Mouse (Mus musculus): Measurements from ENCODE around the gene Mocs1. TPM values are rescaled to one million over a fixed set of nuclear protein-coding genes. Genes with fewer than 3 reads are reported as not detected.
"Not testable (repeated sequence)": the region's sequence is repeated elsewhere in the genome, so short reads cannot be mapped to it uniquely, and the experiment has no call there.

The Mocs1 gene
- total RNA-seq, 1 experiment from 2014 or later, result 16.8 TPM

GRCm38 (mm10) chr17:49428751-49429415, 721 bp downstream of the Mocs1 start:
- ATAC-seq (replicated peaks in 1 of 2; ENCODE audit: insufficient read depth in 1 of 2, low FRiP score in 2 of 2, low TSS enrichment in 1 of 2, low read depth in 1 of 2, poor library complexity in 2 of 2, severe bottlenecking in 2 of 2), result peak in 1 of 2 experiments; percentile 6; a peak in 1 of 4 replicates

- ATAC-seq (replicated peaks in 1 of 2; ENCODE audit: insufficient read depth in 1 of 2, low FRiP score in 2 of 2, low TSS enrichment in 1 of 2, low read depth in 1 of 2, poor library complexity in 2 of 2, severe bottlenecking in 2 of 2), result no peak
These were observed 1.4 kb downstream of the Mocs1 start for GRCm38 (mm10) chr17:49429471-49430129.

- ATAC-seq (replicated peaks in 1 of 2; ENCODE audit: insufficient read depth in 1 of 2, low FRiP score in 2 of 2, low TSS enrichment in 1 of 2, low read depth in 1 of 2, poor library complexity in 2 of 2, severe bottlenecking in 2 of 2), result no peak
These were observed 2.0 kb downstream of the Mocs1 start for GRCm38 (mm10) chr17:49430136-49430535.

- ATAC-seq (replicated peaks in 1 of 2; ENCODE audit: insufficient read depth in 1 of 2, low FRiP score in 2 of 2, low TSS enrichment in 1 of 2, low read depth in 1 of 2, poor library complexity in 2 of 2, severe bottlenecking in 2 of 2), result no peak
These were observed 3.0 kb downstream of the Mocs1 start for GRCm38 (mm10) chr17:49431176-49431575.

GRCm38 (mm10) chr17:49432071-49432711, 4.0 kb downstream of the Mocs1 start:
- peak in 1 of 2 experiments; percentile 3; a peak in 1 of 4 replicates for ATAC-seq (replicated peaks in 1 of 2; ENCODE audit: insufficient read depth in 1 of 2, low FRiP score in 2 of 2, low TSS enrichment in 1 of 2, low read depth in 1 of 2, poor library complexity in 2 of 2, severe bottlenecking in 2 of 2)

GRCm38 (mm10) chr17:49433071-49433470, 4.9 kb downstream of the Mocs1 start:
- ATAC-seq (replicated peaks in 1 of 2; ENCODE audit: insufficient read depth in 1 of 2, low FRiP score in 2 of 2, low TSS enrichment in 1 of 2, low read depth in 1 of 2, poor library complexity in 2 of 2, severe bottlenecking in 2 of 2), result no peak

GRCm38 (mm10) chr17:49434236-49434635, 6.1 kb downstream of the Mocs1 start:
- ATAC-seq (replicated peaks in 1 of 2; ENCODE audit: insufficient read depth in 1 of 2, low FRiP score in 2 of 2, low TSS enrichment in 1 of 2, low read depth in 1 of 2, poor library complexity in 2 of 2, severe bottlenecking in 2 of 2), result no peak

- ATAC-seq (replicated peaks in 1 of 2; ENCODE audit: insufficient read depth in 1 of 2, low FRiP score in 2 of 2, low TSS enrichment in 1 of 2, low read depth in 1 of 2, poor library complexity in 2 of 2, severe bottlenecking in 2 of 2), result no peak
These were observed 6.9 kb downstream of the Mocs1 start for GRCm38 (mm10) chr17:49435081-49435480.

- no peak for ATAC-seq (replicated peaks in 1 of 2; ENCODE audit: insufficient read depth in 1 of 2, low FRiP score in 2 of 2, low TSS enrichment in 1 of 2, low read depth in 1 of 2, poor library complexity in 2 of 2, severe bottlenecking in 2 of 2)
These were observed 8.5 kb downstream of the Mocs1 start for GRCm38 (mm10) chr17:49436631-49437030.

- not testable (repeated sequence) for ATAC-seq (replicated peaks in 1 of 2; ENCODE audit: insufficient read depth in 1 of 2, low FRiP score in 2 of 2, low TSS enrichment in 1 of 2, low read depth in 1 of 2, poor library complexity in 2 of 2, severe bottlenecking in 2 of 2)
These were observed 9.1 kb downstream of the Mocs1 start for GRCm38 (mm10) chr17:49437306-49437705.

- ATAC-seq (replicated peaks in 1 of 2; ENCODE audit: insufficient read depth in 1 of 2, low FRiP score in 2 of 2, low TSS enrichment in 1 of 2, low read depth in 1 of 2, poor library complexity in 2 of 2, severe bottlenecking in 2 of 2), result peak in 1 of 2 experiments; percentile 58; a peak in 1 of 4 replicates
These were observed 10.8 kb downstream of the Mocs1 start for GRCm38 (mm10) chr17:49438822-49439574.

GRCm38 (mm10) chr17:49439706-49440105, 11.5 kb downstream of the Mocs1 start:
- no peak for ATAC-seq (replicated peaks in 1 of 2; ENCODE audit: insufficient read depth in 1 of 2, low FRiP score in 2 of 2, low TSS enrichment in 1 of 2, low read depth in 1 of 2, poor library complexity in 2 of 2, severe bottlenecking in 2 of 2)

- no peak for ATAC-seq (replicated peaks in 1 of 2; ENCODE audit: insufficient read depth in 1 of 2, low FRiP score in 2 of 2, low TSS enrichment in 1 of 2, low read depth in 1 of 2, poor library complexity in 2 of 2, severe bottlenecking in 2 of 2)
These were observed 12.4 kb downstream of the Mocs1 start for GRCm38 (mm10) chr17:49440331-49441130.

GRCm38 (mm10) chr17:49442841-49443240, 14.7 kb downstream of the Mocs1 start:
- not testable (repeated sequence) for ATAC-seq (replicated peaks in 1 of 2; ENCODE audit: insufficient read depth in 1 of 2, low FRiP score in 2 of 2, low TSS enrichment in 1 of 2, low read depth in 1 of 2, poor library complexity in 2 of 2, severe bottlenecking in 2 of 2)

GRCm38 (mm10) chr17:49448570-49449229, 20.5 kb downstream of the Mocs1 start:
- ATAC-seq (replicated peaks in 1 of 2; ENCODE audit: insufficient read depth in 1 of 2, low FRiP score in 2 of 2, low TSS enrichment in 1 of 2, low read depth in 1 of 2, poor library complexity in 2 of 2, severe bottlenecking in 2 of 2), result no peak

- ATAC-seq (replicated peaks in 1 of 2; ENCODE audit: insufficient read depth in 1 of 2, low FRiP score in 2 of 2, low TSS enrichment in 1 of 2, low read depth in 1 of 2, poor library complexity in 2 of 2, severe bottlenecking in 2 of 2), result no peak
These were observed 21.1 kb downstream of the Mocs1 start for GRCm38 (mm10) chr17:49449230-49449608.

- ATAC-seq (replicated peaks in 1 of 2; ENCODE audit: insufficient read depth in 1 of 2, low FRiP score in 2 of 2, low TSS enrichment in 1 of 2, low read depth in 1 of 2, poor library complexity in 2 of 2, severe bottlenecking in 2 of 2), result no peak
These were observed 22.8 kb downstream of the Mocs1 start for GRCm38 (mm10) chr17:49450922-49451321.
